Mouse (Mus musculus): Measurements from ENCODE around the gene Tnik. TPM values are rescaled to one million over a fixed set of nuclear protein-coding genes. Genes with fewer than 3 reads are reported as not detected.

Gene Tnik
- total RNA-seq, 4 experiments from 2014 or later: 186 to 199 (median 198) TPM

DNA sequence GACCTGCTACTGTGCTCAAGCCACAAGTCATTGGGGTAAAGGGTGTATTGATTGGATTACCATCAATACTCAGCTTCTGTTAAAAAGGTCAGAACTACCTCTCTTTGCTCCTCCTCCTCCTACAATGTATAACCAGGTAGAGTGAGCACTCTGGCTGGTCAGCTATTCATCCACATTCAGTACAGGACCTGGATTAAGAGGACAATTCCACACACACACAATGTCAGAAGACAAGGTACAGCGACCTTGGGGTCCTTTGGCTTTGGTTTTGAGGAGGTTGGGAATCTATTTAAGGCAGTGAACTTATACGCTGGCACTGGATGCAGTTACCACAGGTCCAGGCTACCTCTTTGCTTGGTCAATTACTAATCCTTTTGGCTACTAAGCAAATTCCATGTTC lies 434.8 kb downstream of the Tnik start, which contains the start of gene Slc2a2:
Slc2a2 (plus strand) TSS at position 107 of the 400 bp plus-strand sequence.
- DNase-seq (ENCODE audit: low spot score in 2 of 2): no peak

- DNase-seq (ENCODE audit: low spot score in 2 of 2): no peak
Measured at GRCm38 (mm10) chr3:28699601-28700000, 436.6 kb downstream of the Tnik start.

DNA sequence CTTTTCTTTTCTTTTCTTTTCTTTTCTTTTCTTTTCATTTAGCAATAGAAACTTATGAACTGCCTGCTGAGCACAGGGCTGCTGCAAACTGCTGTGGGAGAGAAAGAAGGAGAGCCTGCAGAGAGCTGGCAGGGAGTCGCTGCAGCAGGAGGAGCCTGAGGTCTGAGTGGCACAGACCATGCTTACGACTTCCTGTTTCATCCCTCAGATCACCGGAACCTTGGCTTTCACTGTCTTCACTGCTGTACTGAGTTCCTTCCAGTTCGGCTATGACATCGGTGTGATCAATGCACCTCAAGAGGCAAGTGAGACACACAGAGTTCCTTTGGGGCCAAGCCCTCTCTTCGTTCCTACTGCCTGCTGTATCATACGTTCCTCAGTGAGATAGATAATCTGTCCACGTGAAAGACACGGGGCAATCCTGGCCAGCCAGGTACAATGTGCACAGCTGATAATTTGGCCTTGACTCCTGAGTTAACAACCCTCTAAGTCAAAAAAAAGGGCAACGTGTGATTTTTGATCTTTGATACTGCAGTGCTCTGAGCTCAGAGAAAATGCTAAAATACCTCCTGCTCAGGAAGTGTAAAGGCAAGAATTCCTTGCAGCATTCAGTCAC lies 442.6 kb downstream of the Tnik start:
- no peak for DNase-seq (ENCODE audit: low spot score in 2 of 2)

GRCm38 (mm10) chr3:28706736-28707135 lies 443.7 kb downstream of the Tnik start:
- DNase-seq (ENCODE audit: low spot score in 2 of 2): no peak

GRCm38 (mm10) chr3:28709740-28710139 lies 446.7 kb downstream of the Tnik start:
- DNase-seq (ENCODE audit: low spot score in 2 of 2): no peak

DNA sequence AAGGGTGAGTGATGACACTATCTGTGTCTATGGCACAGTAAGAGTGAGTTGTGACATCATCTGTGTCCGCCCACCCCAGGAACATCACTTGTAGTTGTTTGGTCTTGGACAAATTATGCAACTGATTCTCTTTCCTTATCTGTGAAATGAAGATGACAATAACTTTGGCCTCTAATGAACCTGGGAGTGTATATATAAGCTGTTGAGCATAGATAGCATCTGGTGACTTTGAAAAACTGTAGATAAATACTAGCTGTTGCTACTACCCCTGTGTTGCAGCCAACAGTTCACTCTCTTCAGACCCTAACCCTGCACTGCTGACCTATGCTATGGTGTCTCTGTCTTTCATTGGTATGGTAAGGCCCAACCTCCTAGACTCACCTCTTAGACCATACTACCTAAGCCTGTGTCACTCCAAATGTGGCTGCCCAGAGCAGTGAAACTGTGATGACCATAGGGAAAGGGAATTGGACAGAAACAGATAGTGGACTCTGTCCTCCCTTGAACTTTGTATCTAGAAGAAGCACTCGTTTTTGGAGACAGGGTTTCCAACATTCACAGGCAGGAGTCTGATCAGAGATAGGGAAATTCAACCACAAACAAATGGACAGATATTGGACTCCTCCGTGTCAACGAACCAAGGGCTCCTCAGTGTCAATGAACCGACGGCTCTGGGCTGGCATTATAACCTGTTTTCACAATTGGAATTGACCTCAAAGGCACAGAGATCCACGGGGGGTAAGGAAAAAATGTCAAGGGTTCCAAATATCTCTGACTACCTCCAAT lies 451.1 kb downstream of the Tnik start:
- no peak for DNase-seq (ENCODE audit: low spot score in 2 of 2)

GRCm38 (mm10) chr3:28718521-28718920 lies 455.5 kb downstream of the Tnik start:
- no peak for DNase-seq (ENCODE audit: low spot score in 2 of 2)

DNA sequence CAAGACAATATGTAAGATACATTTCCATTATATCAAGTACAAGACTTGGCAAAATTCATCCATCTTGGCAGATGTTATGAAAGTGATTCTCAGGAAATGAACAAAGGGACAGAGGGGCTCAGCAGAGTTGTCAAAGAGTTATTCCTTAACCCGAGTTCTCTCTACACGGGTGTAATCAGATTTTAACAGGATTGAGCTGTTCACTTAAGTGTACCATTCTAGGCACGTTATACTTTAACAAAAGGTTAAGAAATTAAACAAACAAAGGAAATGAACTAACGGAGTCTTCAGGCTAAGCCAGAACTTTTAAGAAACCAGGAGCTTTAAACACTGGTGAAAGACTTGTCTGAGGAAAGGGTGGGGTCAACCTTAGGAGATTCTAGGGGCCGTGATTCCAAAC lies 458.2 kb downstream of the Tnik start:
- no peak for DNase-seq (ENCODE audit: low spot score in 2 of 2)

- DNase-seq (ENCODE audit: low spot score in 2 of 2): no peak
Measured at GRCm38 (mm10) chr3:28721838-28722237, 458.8 kb downstream of the Tnik start.

DNA sequence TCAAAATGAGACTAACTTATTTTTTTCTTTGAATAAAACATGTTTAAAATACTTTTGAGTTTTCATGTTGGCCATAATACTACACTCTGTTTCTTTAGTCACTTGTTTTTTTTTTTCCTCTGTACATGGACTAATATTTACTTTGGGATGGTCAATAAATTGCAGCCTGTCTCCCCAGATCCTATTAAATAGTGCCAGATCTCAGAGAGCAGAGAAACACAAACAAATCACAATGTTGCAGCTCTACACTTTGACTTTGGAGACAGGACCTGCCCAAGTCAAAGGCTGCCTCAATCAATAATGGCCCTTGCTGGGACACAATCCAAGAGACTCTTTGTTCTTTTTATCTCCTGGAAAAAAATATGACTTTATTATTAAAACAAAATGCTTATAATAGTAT lies 459.5 kb downstream of the Tnik start:
- DNase-seq (ENCODE audit: low spot score in 2 of 2): no peak

DNA sequence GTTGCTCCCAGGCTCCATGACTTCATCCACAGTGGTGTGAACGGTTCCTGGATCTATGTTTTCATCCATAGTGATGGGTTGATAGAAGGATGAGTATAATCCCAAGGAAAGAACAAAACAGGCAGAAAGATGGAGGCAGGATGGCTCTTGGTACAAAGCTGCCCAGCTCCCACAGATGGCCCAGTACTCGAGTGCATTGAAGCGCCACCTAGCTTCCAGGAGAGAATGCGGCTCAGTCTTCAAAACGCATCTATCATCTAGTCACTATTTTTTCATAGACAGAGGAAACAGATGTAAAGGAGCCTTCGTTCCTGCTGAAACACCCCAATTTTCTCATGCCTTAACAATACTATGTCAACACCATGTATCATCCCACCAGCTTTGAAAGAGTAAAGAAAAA lies 460.5 kb downstream of the Tnik start:
- DNase-seq (ENCODE audit: low spot score in 2 of 2): no peak

DNA sequence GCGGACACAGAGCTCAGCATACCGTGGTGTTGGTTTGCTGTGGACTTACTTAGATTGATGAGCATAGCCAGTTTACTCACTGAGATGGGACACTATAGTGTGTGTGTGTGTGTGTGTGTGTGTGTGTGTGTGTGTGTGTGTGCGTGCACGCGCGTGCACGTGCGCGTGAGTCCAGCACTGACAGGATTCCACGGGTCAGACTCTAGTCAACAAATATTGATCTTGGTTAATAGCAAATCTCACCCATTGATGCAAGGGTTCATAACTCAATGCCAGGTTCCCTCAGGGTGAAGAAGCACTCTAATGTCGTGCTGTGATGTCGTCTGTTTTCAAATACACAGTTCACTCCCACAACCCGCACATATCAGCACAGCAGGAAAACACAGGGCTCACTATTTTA lies 462.2 kb downstream of the Tnik start:
- no peak for DNase-seq (ENCODE audit: low spot score in 2 of 2)

Small RNAs within 50 kb of the gene (microRNA-seq; reads per million reads assigned to microRNA genes)
- gene Mir466q: 0.22 to 1.5 reads per million in 2 experiments
